ENCODE assay signal across 26 mouse cellular contexts in the genomic region with DNA sequence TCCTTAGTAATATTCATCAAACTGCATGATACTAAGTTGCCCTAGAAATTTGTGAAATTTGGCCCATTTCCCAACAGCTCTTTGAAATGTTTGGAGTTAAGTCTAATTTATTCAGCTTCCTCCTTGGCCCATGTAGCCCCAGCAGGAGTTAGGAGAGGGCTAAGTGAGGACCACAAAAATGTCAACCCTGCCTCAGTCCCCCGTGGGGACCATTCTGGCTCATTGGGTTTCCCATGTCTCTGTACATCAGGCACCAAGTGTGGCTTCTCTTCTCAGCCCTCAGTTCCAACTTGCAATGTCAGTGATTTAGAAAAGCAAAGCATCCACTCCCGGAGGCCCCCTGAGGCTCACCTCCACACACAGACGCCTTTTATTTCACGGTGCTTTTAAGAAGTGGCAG.
A peak's percentile ranks its signal among the peaks of the same experiment; 100 is the strongest.
DNase-seq lines count a peak whose midpoint lies in the region; ATAC-seq and TF ChIP-seq lines count a peak whose summit lies in the region.
"Had no signal": no experiment of that assay in that cellular context is flagged by ENCODE, and none has a peak within 500 bp of the region (broad histone marks: within the 10 kb centered on the region; RNA-seq: fewer than 3 reads in every experiment).

No protein-coding gene starts in this region.

- intact Hi-C loops in left cerebral cortex, postnatal 4 days (cut with DNase I), result no loop called here

- no peak for TF ChIP-seq CTCF in brain, embryonic 14.5 days (IDR thresholded peaks at IDR 0.05; ENCODE audit: borderline replicate concordance, extremely low read depth, insufficient read depth, insufficient read length)

- WGBS in embryonic facial prominence, embryonic 14.5 days, result 17% methylated on average over 4 of the region's 4 CpGs
- WGBS in embryonic facial prominence, embryonic 10.5 days, result 48% methylated on average over 4 of the region's 4 CpGs
- 35% methylated on average over 4 of the region's 4 CpGs for WGBS in midbrain, embryonic 16.5 days
- WGBS in midbrain, embryonic 10.5 days, result 62% methylated on average over 4 of the region's 4 CpGs

- no peak overlapping the region for H3K9ac ChIP-seq in embryonic facial prominence, embryonic 14.5 days (ENCODE audit: low read depth, low read length)
- no peak overlapping the region for H3K9ac ChIP-seq in midbrain, embryonic 16.5 days (ENCODE audit: low read depth, low read length)
- H3K9ac ChIP-seq: embryonic facial prominence, embryonic 13.5 days; forebrain, embryonic 12.5 days; heart, embryonic 15.5 days; hindbrain, embryonic 15.5 days; intestine, embryonic 15.5 days had no signal

- H3K4me3 ChIP-seq in embryonic facial prominence, embryonic 14.5 days (ENCODE audit: low read depth, low read length), result no peak overlapping the region
- no peak overlapping the region for H3K4me3 ChIP-seq in embryonic facial prominence, embryonic 10.5 days
- no peak overlapping the region for H3K4me3 ChIP-seq in midbrain, embryonic 16.5 days (ENCODE audit: low read depth, low read length)
- no peak overlapping the region for H3K4me3 ChIP-seq in midbrain, embryonic 10.5 days
- H3K4me3 ChIP-seq: embryonic facial prominence, embryonic 13.5 days; erythroblast, embryonic 14.5 days; forebrain, embryonic 12.5 days; heart, embryonic 10.5 days; heart, embryonic 15.5 days; hindbrain, embryonic 15.5 days; intestine, embryonic 15.5 days; megakaryocyte, embryonic 14.5 days had no signal

- TF ChIP-seq POLR2A in brain, embryonic 14.5 days (IDR thresholded peaks at IDR 0.05; ENCODE audit: borderline replicate concordance, extremely low read depth, insufficient read depth, insufficient read length, poor library complexity, severe bottlenecking), result no peak

- no peak for ATAC-seq in embryonic facial prominence, embryonic 14.5 days (ENCODE audit: low read depth)
- peak; percentile 14; the same call in 1 of the 2 replicates for ATAC-seq in midbrain, embryonic 16.5 days
- ATAC-seq: intestine, embryonic 15.5 days had no signal

- DNase-seq in embryonic facial prominence, embryonic 14.5 days (ENCODE audit: low spot score), result peak; percentile 24
- no peak for DNase-seq in embryonic facial prominence, embryonic 10.5 days (ENCODE audit: low spot score)
- peak; percentile 19 for DNase-seq in left cerebral cortex, postnatal 4 days
- no peak for DNase-seq in left cerebral cortex, adult 9 months (ENCODE audit: low spot score in 2 of 2)
- DNase-seq in midbrain, embryonic 10.5 days (ENCODE audit: low spot score), result no peak
- DNase-seq in brain, embryonic 14.5 days (ENCODE audit: low read depth), result peak; percentile 31
- DNase-seq in heart, postnatal 4 days, result no peak
- DNase-seq: adrenal gland, postnatal 14 days; gastrocnemius, postnatal 25 days; heart, adult 11 months; heart, postnatal 36 days; kidney, adult 8-10 months; kidney, postnatal 4 days; lung, postnatal 4 days; right cerebral cortex, postnatal 14 days; thymus, postnatal 4 days had no signal

- H3K27me3 ChIP-seq in embryonic facial prominence, embryonic 14.5 days (replicated peaks; ENCODE audit: control insufficient read depth, insufficient read depth, low read length), result no peaks in the 10 kb centered on the region
- H3K27me3 ChIP-seq in embryonic facial prominence, embryonic 10.5 days (replicated peaks; ENCODE audit: low read depth, poor library complexity, severe bottlenecking), result no peaks in the 10 kb centered on the region
- no peaks in the 10 kb centered on the region for H3K27me3 ChIP-seq in midbrain, embryonic 16.5 days (ENCODE audit: control insufficient read depth, insufficient read depth, low read depth, low read length)
- H3K27me3 ChIP-seq in midbrain, embryonic 10.5 days (ENCODE audit: low read depth, poor library complexity, severe bottlenecking), result no peaks in the 10 kb centered on the region
- H3K27me3 ChIP-seq: embryonic facial prominence, embryonic 13.5 days; forebrain, embryonic 12.5 days; heart, embryonic 15.5 days; hindbrain, embryonic 15.5 days; intestine, embryonic 15.5 days; megakaryocyte, embryonic 14.5 days had no signal

- H3K4me2 ChIP-seq in embryonic facial prominence, embryonic 14.5 days (ENCODE audit: low read depth, low read length), result no peak overlapping the region
- H3K4me2 ChIP-seq in midbrain, embryonic 16.5 days (ENCODE audit: low read length), result no peak overlapping the region
- H3K4me2 ChIP-seq: embryonic facial prominence, embryonic 13.5 days; forebrain, embryonic 12.5 days; heart, embryonic 15.5 days; hindbrain, embryonic 15.5 days; intestine, embryonic 15.5 days had no signal

- H3K4me1 ChIP-seq in embryonic facial prominence, embryonic 14.5 days (ENCODE audit: control insufficient read depth, insufficient read depth, low read length), result no peaks in the 10 kb centered on the region
- H3K4me1 ChIP-seq in embryonic facial prominence, embryonic 10.5 days, result peaks cover 11% of the 10 kb centered on the region
- H3K4me1 ChIP-seq in midbrain, embryonic 16.5 days (ENCODE audit: control insufficient read depth, insufficient read depth, low read length), result no peaks in the 10 kb centered on the region
- no peaks in the 10 kb centered on the region for H3K4me1 ChIP-seq in midbrain, embryonic 10.5 days
- H3K4me1 ChIP-seq: heart, embryonic 10.5 days; heart, embryonic 15.5 days; megakaryocyte, embryonic 14.5 days had no signal

- H3K9me3 ChIP-seq in embryonic facial prominence, embryonic 14.5 days (ENCODE audit: control insufficient read depth, low read length), result no peaks in the 10 kb centered on the region
- H3K9me3 ChIP-seq in embryonic facial prominence, embryonic 10.5 days, result no peaks in the 10 kb centered on the region
- no peaks in the 10 kb centered on the region for H3K9me3 ChIP-seq in midbrain, embryonic 16.5 days (replicated peaks; ENCODE audit: control insufficient read depth, low read length, poor library complexity, severe bottlenecking)
- no peaks in the 10 kb centered on the region for H3K9me3 ChIP-seq in midbrain, embryonic 10.5 days (replicated peaks)
- H3K9me3 ChIP-seq: embryonic facial prominence, embryonic 13.5 days; forebrain, embryonic 12.5 days; heart, embryonic 10.5 days; heart, embryonic 15.5 days; hindbrain, embryonic 15.5 days; intestine, embryonic 15.5 days; megakaryocyte, embryonic 14.5 days had no signal

- H3K36me3 ChIP-seq in embryonic facial prominence, embryonic 14.5 days (ENCODE audit: control insufficient read depth, insufficient read depth, low read length), result no peaks in the 10 kb centered on the region
- no peaks in the 10 kb centered on the region for H3K36me3 ChIP-seq in embryonic facial prominence, embryonic 10.5 days (replicated peaks)
- H3K36me3 ChIP-seq in midbrain, embryonic 16.5 days (ENCODE audit: control insufficient read depth, insufficient read depth, low read length), result no peaks in the 10 kb centered on the region
- H3K36me3 ChIP-seq in midbrain, embryonic 10.5 days, result no peaks in the 10 kb centered on the region
- H3K36me3 ChIP-seq: embryonic facial prominence, embryonic 13.5 days; forebrain, embryonic 12.5 days; heart, embryonic 10.5 days; heart, embryonic 15.5 days; hindbrain, embryonic 15.5 days; intestine, embryonic 15.5 days had no signal

- H3K27ac ChIP-seq in embryonic facial prominence, embryonic 14.5 days (replicated peaks; ENCODE audit: low read depth, low read length), result no peak overlapping the region
- H3K27ac ChIP-seq in embryonic facial prominence, embryonic 10.5 days (replicated peaks), result no peak overlapping the region
- no peak overlapping the region for H3K27ac ChIP-seq in midbrain, embryonic 16.5 days (ENCODE audit: low read length)
- no peak overlapping the region for H3K27ac ChIP-seq in midbrain, embryonic 10.5 days (replicated peaks)
- H3K27ac ChIP-seq: embryonic facial prominence, embryonic 13.5 days; forebrain, embryonic 12.5 days; heart, embryonic 10.5 days; heart, embryonic 15.5 days; hindbrain, embryonic 15.5 days; intestine, embryonic 15.5 days; kidney, postnatal 0 days had no signal

Comparison
In these comparisons a context has a peak if more than half of its experiments do, and no peak if none do; other contexts are left out.
1. DNase-seq: peak in embryonic facial prominence, embryonic 14.5 days (single experiment), left cerebral cortex, postnatal 4 days (single experiment) and brain, embryonic 14.5 days (single experiment); none in embryonic facial prominence, embryonic 10.5 days (single experiment), left cerebral cortex, adult 9 months (0 of 2), midbrain, embryonic 10.5 days (single experiment) and heart, postnatal 4 days (single experiment).